Mouse (Mus musculus): Measurements from ENCODE around the gene Apba3.

Apba3 gene

GRCm38 (mm10) chr10:81290698-81291460 is 24.1 kb downstream of the Apba3 start:
- DNase-seq (ENCODE audit: inconsistent ontology term) = no peak

GRCm38 (mm10) chr10:81291511-81292104 is 24.8 kb downstream of the Apba3 start, which contains the start of gene Tjp3:
Gene Tjp3, minus strand, starts transcription at chr10:81291581.
- no peak for DNase-seq (ENCODE audit: inconsistent ontology term)

- DNase-seq (ENCODE audit: inconsistent ontology term) = peak; percentile 100
Measured at GRCm38 (mm10) chr10:81292554-81293333, 26.0 kb downstream of the Apba3 start, which contains the start of gene Pip5k1c. Gene Pip5k1c, plus strand, starts transcription at chr10:81292963.

GRCm38 (mm10) chr10:81293334-81294030 is 26.7 kb downstream of the Apba3 start:
- DNase-seq (ENCODE audit: inconsistent ontology term) = no peak

GRCm38 (mm10) chr10:81294442-81294841 is 27.7 kb downstream of the Apba3 start:
- no peak for DNase-seq (ENCODE audit: inconsistent ontology term)

GRCm38 (mm10) chr10:81295185-81295584 is 28.4 kb downstream of the Apba3 start:
- no peak for DNase-seq (ENCODE audit: inconsistent ontology term)

GRCm38 (mm10) chr10:81297246-81297645 is 30.5 kb downstream of the Apba3 start:
- DNase-seq (ENCODE audit: inconsistent ontology term) = no peak

GRCm38 (mm10) chr10:81297845-81298244 is 31.1 kb downstream of the Apba3 start:
- no peak for DNase-seq (ENCODE audit: inconsistent ontology term)

GRCm38 (mm10) chr10:81298369-81299100 is 31.8 kb downstream of the Apba3 start:
- no peak for DNase-seq (ENCODE audit: inconsistent ontology term)

- DNase-seq (ENCODE audit: inconsistent ontology term) = no peak
Measured at GRCm38 (mm10) chr10:81299585-81300351, 33.0 kb downstream of the Apba3 start.

GRCm38 (mm10) chr10:81300352-81300907 is 33.7 kb downstream of the Apba3 start:
- no peak for DNase-seq (ENCODE audit: inconsistent ontology term)

GRCm38 (mm10) chr10:81301321-81301720 is 34.6 kb downstream of the Apba3 start:
- no peak for DNase-seq (ENCODE audit: inconsistent ontology term)

- no peak for DNase-seq (ENCODE audit: inconsistent ontology term)
Measured at GRCm38 (mm10) chr10:81302288-81302687, 35.5 kb downstream of the Apba3 start.

GRCm38 (mm10) chr10:81302781-81303218 is 36.0 kb downstream of the Apba3 start:
- no peak for DNase-seq (ENCODE audit: inconsistent ontology term)

GRCm38 (mm10) chr10:81303258-81303657 is 36.5 kb downstream of the Apba3 start:
- no peak for DNase-seq (ENCODE audit: inconsistent ontology term)

- no peak for DNase-seq (ENCODE audit: inconsistent ontology term)
Measured at GRCm38 (mm10) chr10:81303761-81304160, 37.0 kb downstream of the Apba3 start.

GRCm38 (mm10) chr10:81304597-81305238 is 38.0 kb downstream of the Apba3 start:
- DNase-seq (ENCODE audit: inconsistent ontology term) = peak; percentile 59

GRCm38 (mm10) chr10:81305663-81306062 is 38.9 kb downstream of the Apba3 start:
- DNase-seq (ENCODE audit: inconsistent ontology term) = no peak

GRCm38 (mm10) chr10:81306173-81306668 is 39.5 kb downstream of the Apba3 start:
- no peak for DNase-seq (ENCODE audit: inconsistent ontology term)

All from Muller cell, postnatal 12 days (primary cell).